Mouse (Mus musculus) urinary bladder, postnatal 36 days (tissue): ENCODE data around the gene Tmem274.
A peak's percentile ranks its signal among the peaks of the same experiment; 100 is the strongest.
"Not testable (repeated sequence)": the region's sequence is repeated elsewhere in the genome, so short reads cannot be mapped to it uniquely, and the experiment has no call there.

Source experiments
- DNase-seq, 2 experiments: peaks; one replicate each; pipeline ENCODE4 v3.0.0; 2022; ENCODE audit warnings: low spot score in 2 of 2, mixed read lengths in 1 of 2

The Tmem274 gene

DNA sequence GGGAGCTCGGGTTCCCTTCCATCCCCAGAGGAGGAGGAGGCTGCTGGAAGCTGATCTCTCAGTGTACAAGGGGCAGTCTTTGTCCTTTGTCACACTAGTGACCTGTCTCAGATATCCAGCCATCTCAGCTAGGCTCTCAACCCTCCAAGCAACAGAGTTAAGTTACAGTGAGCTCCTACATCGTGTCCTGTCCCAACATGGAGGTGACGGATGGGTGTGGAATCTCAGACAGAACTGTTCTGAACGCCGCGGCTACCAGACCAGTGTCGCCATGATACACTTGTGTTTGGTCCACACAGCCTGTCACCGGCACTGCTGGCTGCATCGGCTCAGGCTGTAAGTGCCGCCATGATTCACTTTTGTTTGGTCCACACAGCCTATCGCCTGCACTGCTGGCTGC lies at the start of gene Tmem274:
Tmem274 (plus strand) TSS at position 301 of the 400 bp plus-strand sequence.
- DNase-seq, result no peak

GRCm38 (mm10) chr4:149429592-149429991 lies 47.6 kb upstream of the Tmem274 start:
- no peak for DNase-seq

DNA sequence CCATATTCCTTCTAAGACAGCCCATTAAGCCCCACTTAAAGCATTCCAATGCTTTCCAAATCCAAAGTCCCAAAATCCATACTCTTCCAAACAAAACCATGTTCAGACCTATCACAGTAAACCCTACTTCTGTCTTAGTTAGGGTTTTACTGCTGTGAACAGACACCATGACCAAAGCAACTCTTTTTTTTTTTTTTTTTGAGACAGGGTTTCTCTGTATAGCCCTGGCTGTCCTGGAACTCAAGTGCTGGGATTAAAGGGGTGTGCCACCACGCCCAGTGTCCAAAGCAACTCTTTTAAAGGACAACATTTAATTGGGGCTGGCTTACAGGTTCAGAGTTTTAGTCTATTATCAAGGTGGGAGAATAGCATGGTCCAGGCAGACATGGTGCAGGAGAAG lies 45.3 kb upstream of the Tmem274 start:
- DNase-seq, result not testable (repeated sequence)

- DNase-seq, result no peak
Measured at GRCm38 (mm10) chr4:149440576-149440975, 36.6 kb upstream of the Tmem274 start.

GRCm38 (mm10) chr4:149442436-149442835 lies 34.7 kb upstream of the Tmem274 start:
- peak in 1 of 2 experiments; percentile 30 for DNase-seq

DNA sequence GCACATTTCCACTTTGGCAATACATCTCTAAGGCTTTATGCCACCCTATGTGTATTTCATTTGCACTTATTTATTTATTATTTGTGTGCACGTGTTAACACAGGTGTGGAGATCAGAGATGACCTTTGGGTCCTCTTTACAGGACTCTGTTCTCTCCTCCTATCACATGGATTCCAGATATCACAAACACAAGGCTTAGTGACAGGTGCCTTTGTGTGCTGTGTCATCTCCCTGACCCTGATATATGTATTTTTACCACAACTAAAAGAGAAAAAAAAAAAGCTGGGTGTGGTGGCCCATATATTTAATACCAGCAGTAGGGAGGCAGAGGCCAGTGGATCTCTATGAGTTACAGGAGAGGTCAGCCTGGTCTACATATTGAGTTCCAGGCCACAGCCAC lies 32.7 kb upstream of the Tmem274 start:
- DNase-seq, result no peak

- DNase-seq, result peak; percentile 82 to 91
Measured at GRCm38 (mm10) chr4:149444964-149445701, 32.0 kb upstream of the Tmem274 start.

GRCm38 (mm10) chr4:149445868-149446267 lies 31.3 kb upstream of the Tmem274 start:
- peak in 1 of 2 experiments; percentile 18 for DNase-seq

GRCm38 (mm10) chr4:149446309-149446708 lies 30.9 kb upstream of the Tmem274 start:
- no peak for DNase-seq

GRCm38 (mm10) chr4:149450636-149451035 lies 26.5 kb upstream of the Tmem274 start:
- DNase-seq, result no peak

GRCm38 (mm10) chr4:149453656-149454055 lies 23.5 kb upstream of the Tmem274 start:
- peak; percentile 31 to 42 for DNase-seq

DNA sequence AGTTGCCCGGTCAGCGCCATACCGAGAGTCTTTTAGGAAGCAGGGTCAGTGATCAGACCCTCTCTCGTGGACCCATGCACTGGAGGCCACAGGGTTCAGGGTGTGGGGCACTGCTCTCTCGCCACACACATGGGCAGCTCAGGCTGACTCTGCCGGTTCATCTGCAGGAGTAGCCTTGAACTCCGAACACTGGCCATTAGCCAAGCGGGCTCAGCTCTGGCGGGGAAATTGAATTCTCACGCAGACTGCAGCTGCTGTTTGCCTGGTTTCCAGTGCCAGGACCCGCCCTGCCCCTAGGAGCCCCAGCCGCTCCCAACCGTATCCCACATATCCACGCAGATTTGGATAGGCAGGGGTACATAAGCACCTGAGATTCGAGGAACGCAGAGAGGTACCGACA lies 22.9 kb upstream of the Tmem274 start:
- no peak for DNase-seq

DNA sequence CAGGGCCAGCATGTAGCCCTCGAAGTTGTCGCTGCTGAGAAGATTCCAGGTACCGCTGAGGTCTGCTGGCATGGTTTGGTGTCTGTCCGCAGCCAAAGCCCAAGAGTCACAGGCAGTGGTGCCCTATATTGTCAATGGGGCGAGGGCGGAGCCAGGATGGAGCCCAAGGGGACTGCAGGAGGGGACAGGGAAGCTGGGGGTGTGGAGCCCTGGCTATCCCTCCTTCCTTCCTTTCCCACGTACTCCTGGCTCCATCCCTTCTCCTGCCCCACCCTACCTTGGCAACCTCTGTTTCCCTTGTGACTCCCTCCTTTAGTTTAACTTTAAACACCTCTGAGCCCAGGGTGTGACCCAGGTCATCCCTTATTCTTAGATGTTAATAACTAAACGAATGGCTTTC lies 22.3 kb upstream of the Tmem274 start, which contains the start of gene Rbp7:
Rbp7 (minus strand) TSS at position 100 of the 400 bp plus-strand sequence.
- DNase-seq, result peak in 1 of 2 experiments; percentile 24

GRCm38 (mm10) chr4:149457163-149457562 lies 20.0 kb upstream of the Tmem274 start:
- not testable (repeated sequence) for DNase-seq

- DNase-seq, result peak; percentile 35 to 77
Measured at GRCm38 (mm10) chr4:149457831-149458430, 19.2 kb upstream of the Tmem274 start.

- no peak for DNase-seq
Measured at GRCm38 (mm10) chr4:149458526-149458925, 18.7 kb upstream of the Tmem274 start.

DNA sequence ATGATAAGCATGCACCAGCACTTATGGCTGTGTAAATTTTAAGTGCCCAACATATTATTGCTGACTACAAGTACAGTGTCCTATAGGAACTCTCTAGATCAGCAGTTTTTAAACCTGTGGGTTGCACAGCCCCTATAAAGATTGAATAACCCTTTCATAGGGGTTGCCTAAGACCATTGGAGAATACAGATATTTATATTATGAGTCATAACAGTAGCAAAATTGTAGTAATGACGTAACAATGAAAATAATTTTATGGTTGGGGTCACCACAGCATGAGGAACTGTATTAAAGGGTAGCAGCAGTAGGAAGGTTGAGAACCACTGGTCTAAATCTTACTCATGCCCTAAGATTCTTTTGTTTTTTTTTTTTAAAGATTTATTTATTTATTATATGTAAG lies 17.8 kb upstream of the Tmem274 start:
- no peak for DNase-seq

DNA sequence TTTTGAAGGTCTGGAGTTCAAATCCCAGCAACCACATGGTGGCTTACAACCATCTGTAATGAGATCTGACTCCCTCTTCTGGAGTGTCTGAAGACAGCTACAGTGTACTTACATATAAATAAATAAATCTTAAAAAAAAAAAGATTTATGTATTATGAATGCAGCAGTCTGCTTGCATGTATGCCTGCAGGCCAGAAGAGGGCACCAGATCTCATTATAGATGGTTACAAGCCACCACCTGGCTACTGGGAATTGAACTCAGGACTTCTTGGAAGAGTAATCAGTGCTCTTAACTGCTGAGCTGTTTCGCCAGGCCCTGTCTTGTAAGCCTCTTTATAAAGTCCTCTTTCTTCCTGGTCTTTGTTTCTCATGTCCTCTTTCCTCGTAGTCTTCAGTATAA lies 16.7 kb upstream of the Tmem274 start:
- not testable (repeated sequence) for DNase-seq

GRCm38 (mm10) chr4:149461579-149462304 lies 15.4 kb upstream of the Tmem274 start:
- no peak for DNase-seq

DNA sequence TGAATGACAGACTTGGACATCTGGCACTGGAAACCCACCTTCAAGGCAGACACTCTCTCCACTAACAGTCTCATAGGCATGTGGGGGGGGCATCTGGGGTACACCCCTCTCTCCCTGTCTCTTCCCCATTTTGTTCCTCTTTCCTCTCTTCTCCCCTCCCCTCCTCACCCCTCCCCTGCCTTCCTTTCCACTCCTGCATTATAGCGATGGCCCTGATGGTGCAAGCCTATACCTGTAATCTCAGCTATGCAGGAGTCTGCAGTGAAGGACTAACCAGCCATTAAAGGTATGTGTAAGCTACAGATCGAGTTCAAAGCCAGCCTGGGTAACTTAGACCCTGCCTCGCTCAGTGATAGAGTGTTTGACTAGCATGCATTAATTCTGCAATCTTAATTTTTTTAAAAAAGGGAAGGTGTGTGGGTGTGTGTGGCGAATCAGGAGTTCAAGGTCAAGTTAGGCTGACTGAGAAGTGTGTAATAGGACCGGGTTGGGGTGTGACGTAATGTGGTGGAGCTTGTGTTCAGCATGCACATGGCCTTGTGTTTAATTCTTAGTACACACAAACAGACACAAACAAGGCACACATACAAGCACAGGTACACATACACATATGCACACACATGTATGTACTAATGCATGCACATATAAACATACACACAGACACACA lies 14.7 kb upstream of the Tmem274 start:
- DNase-seq, result no peak

DNA sequence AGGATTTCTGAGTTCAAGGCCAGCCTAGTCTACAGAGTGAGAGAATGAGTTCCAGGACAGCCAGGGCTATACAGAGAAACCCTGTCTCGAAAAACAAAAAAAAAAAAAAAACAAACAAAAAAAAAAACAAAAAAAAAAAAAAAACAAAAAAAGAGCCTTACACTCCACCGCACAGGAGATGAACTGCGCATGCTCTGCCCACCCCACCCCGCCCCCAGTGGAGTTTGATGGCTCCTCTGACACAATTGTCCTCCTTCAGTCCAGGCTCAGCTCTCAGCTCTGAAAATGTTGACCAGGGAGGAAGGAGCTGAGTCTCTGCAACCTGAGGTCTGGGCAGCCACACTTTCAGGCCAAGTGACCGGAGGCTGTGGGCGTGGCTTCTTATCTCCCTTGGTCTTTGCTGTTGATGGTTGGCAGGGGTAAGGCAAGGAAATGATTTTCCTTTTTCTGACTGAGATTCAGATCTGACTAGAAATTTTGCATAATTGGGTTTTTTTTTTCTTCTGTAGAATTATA lies 13.7 kb upstream of the Tmem274 start:
- DNase-seq, result no peak

GRCm38 (mm10) chr4:149469557-149469956 lies 7.6 kb upstream of the Tmem274 start:
- no peak for DNase-seq
